Mouse (Mus musculus): ENCODE results near the gene Cxcl13. TPM values are rescaled to one million over a fixed set of nuclear protein-coding genes. Genes with fewer than 3 reads are reported as not detected.

Cxcl13 gene
- 0.09 and 0.18 TPM in 2 replicates for polyA plus RNA-seq (2015; fragmentation: Nextera tagmentation; extraction: Ambion mirVana)

- DNase-seq: no peak
- no peak within 1 kb of the TSS for H3K4me2 ChIP-seq (ENCODE audit: low read depth, low read length)
Observed at GRCm38 (mm10) chr5:95956651-95957050, at the start of gene Cxcl13. Cxcl13 (plus strand) TSS chr5:95956951.

GRCm38 (mm10) chr5:95911006-95911405, 45.7 kb upstream of the Cxcl13 start:
- WGBS (ENCODE audit: insufficient replicate concordance): 79% methylated on average over 1 of the region's 1 CpGs
- no peak for ATAC-seq
- no peak overlapping the region for H3K4me2 ChIP-seq (ENCODE audit: low read depth, low read length)
- no peak overlapping the region for H3K4me3 ChIP-seq (ENCODE audit: low read depth, low read length)
- H3K9me3 ChIP-seq (ENCODE audit: low read length): no peaks in the 10 kb centered on the region
- no peak for DNase-seq
- H3K9ac ChIP-seq (replicated peaks): no peak overlapping the region
- H3K27ac ChIP-seq (ENCODE audit: low read depth): no peak overlapping the region
- H3K36me3 ChIP-seq (replicated peaks; ENCODE audit: insufficient read depth, low read length): no peaks in the 10 kb centered on the region
- TF ChIP-seq CTCF (IDR thresholded peaks at IDR 0.05; ENCODE audit: low read depth) (no peak), EP300 (IDR thresholded peaks at IDR 0.05; ENCODE audit: low read depth) (no peak)
- H3K27me3 ChIP-seq (ENCODE audit: insufficient read depth, low read length): no peaks in the 10 kb centered on the region
- no peaks in the 10 kb centered on the region for H3K4me1 ChIP-seq (ENCODE audit: insufficient read depth)

More at GRCm38 (mm10) chr5:95956651-95957050, at the start of gene Cxcl13:
- TF ChIP-seq CTCF (IDR thresholded peaks at IDR 0.05; ENCODE audit: low read depth): no peak
- TF ChIP-seq EP300 (IDR thresholded peaks at IDR 0.05; ENCODE audit: low read depth): no peak
- Histone ChIP-seq H3K9ac (replicated peaks) (no peak within 1 kb of the TSS), H3K27me3 (ENCODE audit: insufficient read depth, low read length) (no peaks in the 10 kb centered on the region), H3K9me3 (ENCODE audit: low read length) (no peaks in the 10 kb centered on the region), H3K4me3 (ENCODE audit: low read depth, low read length) (no peak within 1 kb of the TSS), H3K27ac (ENCODE audit: low read depth) (no peak within 1 kb of the TSS), H3K36me3 (replicated peaks; ENCODE audit: insufficient read depth, low read length) (no peaks in the 10 kb centered on the region), H3K4me1 (ENCODE audit: insufficient read depth) (no peaks in the 10 kb centered on the region)
- 40% methylated on average over 5 of the region's 5 CpGs for WGBS (ENCODE audit: insufficient replicate concordance)
- no peak for ATAC-seq

GRCm38 (mm10) chr5:95918491-95918890, 38.3 kb upstream of the Cxcl13 start:
- no peak overlapping the region for H3K9ac ChIP-seq (replicated peaks)
- H3K4me3 ChIP-seq (ENCODE audit: low read depth, low read length): no peak overlapping the region
- no peaks in the 10 kb centered on the region for H3K9me3 ChIP-seq (ENCODE audit: low read length)
- no peak for DNase-seq
- H3K4me2 ChIP-seq (ENCODE audit: low read depth, low read length): no peak overlapping the region
- H3K4me1 ChIP-seq (ENCODE audit: insufficient read depth): no peaks in the 10 kb centered on the region
- no peaks in the 10 kb centered on the region for H3K36me3 ChIP-seq (replicated peaks; ENCODE audit: insufficient read depth, low read length)
- WGBS (ENCODE audit: insufficient replicate concordance): 67% methylated on average over 6 of the region's 6 CpGs
- H3K27ac ChIP-seq (ENCODE audit: low read depth): no peak overlapping the region
- no peaks in the 10 kb centered on the region for H3K27me3 ChIP-seq (ENCODE audit: insufficient read depth, low read length)
- TF ChIP-seq EP300 (IDR thresholded peaks at IDR 0.05; ENCODE audit: low read depth): no peak
- TF ChIP-seq CTCF (IDR thresholded peaks at IDR 0.05; ENCODE audit: low read depth): no peak
- ATAC-seq: no peak

GRCm38 (mm10) chr5:95924023-95924422, 32.7 kb upstream of the Cxcl13 start:
- 70% methylated on average over 6 of the region's 6 CpGs for WGBS (ENCODE audit: insufficient replicate concordance)
- no peak overlapping the region for H3K4me2 ChIP-seq (ENCODE audit: low read depth, low read length)
- H3K9me3 ChIP-seq (ENCODE audit: low read length): no peaks in the 10 kb centered on the region
- no peak overlapping the region for H3K4me3 ChIP-seq (ENCODE audit: low read depth, low read length)
- no peaks in the 10 kb centered on the region for H3K27me3 ChIP-seq (ENCODE audit: insufficient read depth, low read length)
- no peaks in the 10 kb centered on the region for H3K4me1 ChIP-seq (ENCODE audit: insufficient read depth)
- H3K36me3 ChIP-seq (replicated peaks; ENCODE audit: insufficient read depth, low read length): no peaks in the 10 kb centered on the region
- no peak overlapping the region for H3K9ac ChIP-seq (replicated peaks)
- TF ChIP-seq EP300 (IDR thresholded peaks at IDR 0.05; ENCODE audit: low read depth) (no peak), CTCF (IDR thresholded peaks at IDR 0.05; ENCODE audit: low read depth) (no peak)
- no peak overlapping the region for H3K27ac ChIP-seq (ENCODE audit: low read depth)
- DNase-seq (no peak), ATAC-seq (no peak)

GRCm38 (mm10) chr5:95925204-95925930, 31.4 kb upstream of the Cxcl13 start:
- ATAC-seq: no peak

GRCm38 (mm10) chr5:95925931-95926263, 30.9 kb upstream of the Cxcl13 start:
- no peaks in the 10 kb centered on the region for H3K36me3 ChIP-seq (replicated peaks; ENCODE audit: insufficient read depth, low read length)
- H3K4me1 ChIP-seq (ENCODE audit: insufficient read depth): no peaks in the 10 kb centered on the region
- H3K9me3 ChIP-seq (ENCODE audit: low read length): no peaks in the 10 kb centered on the region
- TF ChIP-seq EP300 (IDR thresholded peaks at IDR 0.05; ENCODE audit: low read depth) (no peak), CTCF (IDR thresholded peaks at IDR 0.05; ENCODE audit: low read depth) (no peak)
- H3K4me3 ChIP-seq (ENCODE audit: low read depth, low read length): no peak overlapping the region
- no peak for ATAC-seq
- no peak overlapping the region for H3K27ac ChIP-seq (ENCODE audit: low read depth)
- 89% methylated on average over 1 of the region's 1 CpGs for WGBS (ENCODE audit: insufficient replicate concordance)
- H3K4me2 ChIP-seq (ENCODE audit: low read depth, low read length): no peak overlapping the region
- H3K27me3 ChIP-seq (ENCODE audit: insufficient read depth, low read length): no peaks in the 10 kb centered on the region
- no peak overlapping the region for H3K9ac ChIP-seq (replicated peaks)
- no peak for DNase-seq

More at GRCm38 (mm10) chr5:95925204-95925930, 31.4 kb upstream of the Cxcl13 start:
- 77% methylated on average over 10 of the region's 10 CpGs for WGBS (ENCODE audit: insufficient replicate concordance)
- TF ChIP-seq EP300 (IDR thresholded peaks at IDR 0.05; ENCODE audit: low read depth): no peak
- no peak for TF ChIP-seq CTCF (IDR thresholded peaks at IDR 0.05; ENCODE audit: low read depth)
- DNase-seq: no peak
- H3K36me3 ChIP-seq (replicated peaks; ENCODE audit: insufficient read depth, low read length): no peaks in the 10 kb centered on the region
- H3K4me2 ChIP-seq (ENCODE audit: low read depth, low read length): no peak overlapping the region
- H3K27ac ChIP-seq (ENCODE audit: low read depth): no peak overlapping the region
- H3K4me3 ChIP-seq (ENCODE audit: low read depth, low read length): no peak overlapping the region
- H3K4me1 ChIP-seq (ENCODE audit: insufficient read depth): no peaks in the 10 kb centered on the region
- no peak overlapping the region for H3K9ac ChIP-seq (replicated peaks)
- H3K27me3 ChIP-seq (ENCODE audit: insufficient read depth, low read length): no peaks in the 10 kb centered on the region
- H3K9me3 ChIP-seq (ENCODE audit: low read length): no peaks in the 10 kb centered on the region
